ENCODE assay signal across 26 mouse cellular contexts in the genomic region with DNA sequence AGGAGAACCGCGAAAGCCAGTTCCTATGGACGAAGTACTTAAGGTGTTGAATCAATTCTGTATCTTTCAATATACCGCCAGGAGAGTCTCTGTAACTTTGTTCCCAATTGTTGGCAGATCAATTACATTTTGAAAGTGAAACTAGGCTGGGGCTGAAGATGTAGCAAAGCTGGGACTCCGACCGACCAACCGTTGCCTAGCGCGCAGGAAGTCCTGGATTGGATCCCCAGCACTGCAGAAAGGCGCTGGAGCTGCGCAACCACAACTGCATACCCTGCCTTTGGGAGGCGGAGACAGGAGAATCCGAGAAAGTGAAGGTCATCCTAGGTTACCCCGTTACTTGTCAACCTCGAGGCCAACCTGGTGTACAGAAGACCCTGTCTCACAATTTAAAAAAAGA. TPM values are rescaled to one million over a fixed set of nuclear protein-coding genes. Genes with fewer than 3 reads are reported as not detected.
"Had no signal": no experiment of that assay in that cellular context is flagged by ENCODE, and none has a peak within 500 bp of the region (broad histone marks: within the 10 kb centered on the region; RNA-seq: fewer than 3 reads in every experiment).

No protein-coding gene starts in this region.

- DNase-seq: kidney, adult 18-20 months; kidney, adult 9 months; kidney, postnatal 14 days; layer of hippocampus, adult 9-11 months; left cerebral cortex, postnatal 4 days; liver, embryonic 13.5 days; lung, adult 2 months; midbrain, embryonic 14.5 days; thymus, adult 2 months; thymus, postnatal 14 days; thymus, postnatal 4 days had no signal

- H3K9me3 ChIP-seq: limb, embryonic 12.5 days; limb, embryonic 15.5 days; liver, embryonic 13.5 days had no signal

- H3K4me1 ChIP-seq: limb, embryonic 12.5 days; limb, embryonic 15.5 days; liver, embryonic 13.5 days had no signal

- H3K27ac ChIP-seq: layer of hippocampus, adult 2 months; left cerebral cortex, adult 2 months; limb, embryonic 12.5 days; limb, embryonic 15.5 days; liver, embryonic 13.5 days; macrophage had no signal

- H3K27me3 ChIP-seq: limb, embryonic 12.5 days; limb, embryonic 15.5 days; liver, embryonic 13.5 days had no signal

- H3K36me3 ChIP-seq: limb, embryonic 12.5 days; limb, embryonic 15.5 days; liver, embryonic 13.5 days had no signal

- H3K4me3 ChIP-seq: layer of hippocampus, adult 2 months; left cerebral cortex, adult 2 months; limb, embryonic 12.5 days; limb, embryonic 15.5 days; liver, embryonic 13.5 days had no signal

RNA-seq across cellular contexts. Expression of a gene that starts 37.1 kb away (rescaled TPM):
- total RNA-seq: layer of hippocampus, adult 2 months; layer of hippocampus, postnatal 25 days; left cerebral cortex, adult 2 months; left cerebral cortex, postnatal 10 days; left cerebral cortex, postnatal 4 days; megakaryocyte-erythroid progenitor cell, adult 5-6 weeks; midbrain, postnatal 0 days had no signal
- polyA plus RNA-seq: kidney, embryonic 16.5 days; large intestine, adult 2 months; limb, embryonic 12.5 days; limb, embryonic 15.5 days; liver, embryonic 13.5 days; liver, embryonic 16.5 days; lung, adult 2 months; lung, embryonic 16.5 days; macrophage; midbrain, postnatal 0 days; neural tube, embryonic 14.5 days; stomach, embryonic 14.5 days had no signal
